In the genomic region with DNA sequence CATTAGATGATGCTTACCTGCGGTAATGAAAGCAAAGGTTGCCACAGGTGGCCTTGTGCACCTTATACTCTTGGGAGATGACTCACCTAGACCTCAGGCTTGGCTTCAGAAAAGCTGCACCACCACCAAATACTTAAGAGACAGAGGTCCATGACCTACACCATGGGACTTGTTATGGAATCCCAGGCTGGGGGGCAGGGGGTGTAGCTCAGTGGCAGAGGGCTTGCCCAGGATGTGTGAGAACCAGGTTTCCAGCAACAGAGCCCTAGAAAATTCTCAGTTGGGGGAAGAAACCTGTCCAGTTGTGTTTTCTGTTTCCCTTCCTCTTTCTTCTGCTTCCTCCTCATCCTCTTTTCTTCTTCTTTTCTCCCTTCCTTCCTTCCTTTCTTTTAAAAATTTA, we compare ENCODE assay signal across 20 mouse cellular contexts. TPM values are rescaled to one million over a fixed set of nuclear protein-coding genes. Genes with fewer than 3 reads are reported as not detected.
A peak's percentile ranks its signal among the peaks of the same experiment; 100 is the strongest.
DNase-seq lines count a peak whose midpoint lies in the region; ATAC-seq and TF ChIP-seq lines count a peak whose summit lies in the region.
"Had no signal": no experiment of that assay in that cellular context is flagged by ENCODE, and none has a peak within 500 bp of the region (broad histone marks: within the 10 kb centered on the region; RNA-seq: fewer than 3 reads in every experiment).

No protein-coding gene starts in this region.

- DNase-seq in neural tube, embryonic 11.5 days (ENCODE audit: low spot score) = peak; percentile 6
- DNase-seq in neural tube, embryonic 10.5 days (ENCODE audit: extremely low spot score, low spot score) = no peak
- DNase-seq in induced T-regulatory cell, adult 2 months (ENCODE audit: low read depth) = peak; percentile 27
- no peak for DNase-seq in frontal cortex, postnatal 14 days (ENCODE audit: low spot score in 2 of 2)
- no peak for DNase-seq in heart, postnatal 25 days (ENCODE audit: low spot score)
- DNase-seq in gastrocnemius, postnatal 14 days = no peak
- DNase-seq: cerebellum, adult 8-10 months; cerebellum, postnatal 36 days; gastrocnemius, postnatal 36 days; heart, postnatal 4 days; kidney, postnatal 14 days; layer of hippocampus, postnatal 36 days had no signal

- H3K4me3 ChIP-seq in neural tube, embryonic 11.5 days (ENCODE audit: low read depth, low read length) = no peak overlapping the region
- no peak overlapping the region for H3K4me3 ChIP-seq in bone marrow, adult 2 months (replicated peaks; ENCODE audit: control insufficient read depth, low read depth, low read length)
- H3K4me3 ChIP-seq in small intestine, adult 2 months (ENCODE audit: low read depth, low read length) = no peak overlapping the region
- H3K4me3 ChIP-seq: heart, embryonic 15.5 days; liver, embryonic 13.5 days; midbrain, embryonic 12.5 days; neural tube, embryonic 13.5 days had no signal

- H3K27ac ChIP-seq in neural tube, embryonic 11.5 days (ENCODE audit: low read depth, low read length) = no peak overlapping the region
- peak overlapping the region; percentile 83 for H3K27ac ChIP-seq in bone marrow, adult 2 months (ENCODE audit: control insufficient read depth, insufficient read depth, low read depth, low read length, poor library complexity)
- peak overlapping the region; percentile 33; the same call in 1 of the 2 replicates for H3K27ac ChIP-seq in small intestine, adult 2 months (ENCODE audit: insufficient read depth, low read depth, low read length)
- H3K27ac ChIP-seq: heart, embryonic 15.5 days; hindbrain, embryonic 14.5 days; liver, embryonic 13.5 days; midbrain, embryonic 12.5 days; neural tube, embryonic 13.5 days had no signal

- no peaks in the 10 kb centered on the region for H3K4me1 ChIP-seq in neural tube, embryonic 11.5 days (ENCODE audit: control insufficient read depth, insufficient read depth, low read length)
- peaks cover 11% of the 10 kb centered on the region for H3K4me1 ChIP-seq in bone marrow, adult 2 months (ENCODE audit: control insufficient read depth, insufficient read depth, low read length)
- peaks cover 15% of the 10 kb centered on the region; the same call in 1 of the 2 replicates for H3K4me1 ChIP-seq in small intestine, adult 2 months (ENCODE audit: control insufficient read depth, insufficient read depth, insufficient read length, low read length)
- H3K4me1 ChIP-seq: heart, embryonic 15.5 days; liver, embryonic 13.5 days; midbrain, embryonic 12.5 days; neural tube, embryonic 13.5 days had no signal

- no peak for TF ChIP-seq POLR2A in bone marrow, adult 2 months (IDR thresholded peaks at IDR 0.05; ENCODE audit: borderline replicate concordance, control insufficient read depth, low read depth, low read length)
- no peak for TF ChIP-seq POLR2A in small intestine, adult 2 months (IDR thresholded peaks at IDR 0.05; ENCODE audit: low read depth, low read length)

- no peak overlapping the region for H3K4me2 ChIP-seq in neural tube, embryonic 11.5 days (ENCODE audit: low read depth)
- H3K4me2 ChIP-seq: heart, embryonic 15.5 days; hindbrain, embryonic 14.5 days; liver, embryonic 13.5 days; midbrain, embryonic 12.5 days; neural tube, embryonic 13.5 days had no signal

- no peaks in the 10 kb centered on the region for H3K27me3 ChIP-seq in neural tube, embryonic 11.5 days (ENCODE audit: control insufficient read depth, insufficient read depth, low read length)
- H3K27me3 ChIP-seq in small intestine, adult 2 months (ENCODE audit: control insufficient read depth, insufficient read depth, low read length) = no peaks in the 10 kb centered on the region
- H3K27me3 ChIP-seq: heart, embryonic 15.5 days; liver, embryonic 13.5 days; midbrain, embryonic 12.5 days; neural tube, embryonic 13.5 days had no signal

- H3K9me3 ChIP-seq in neural tube, embryonic 11.5 days (ENCODE audit: control insufficient read depth, low read length) = no peaks in the 10 kb centered on the region
- H3K9me3 ChIP-seq: heart, embryonic 15.5 days; liver, embryonic 13.5 days; midbrain, embryonic 12.5 days; neural tube, embryonic 13.5 days had no signal

- H3K9ac ChIP-seq in neural tube, embryonic 11.5 days (ENCODE audit: low read length) = no peak overlapping the region
- H3K9ac ChIP-seq: heart, embryonic 15.5 days; hindbrain, embryonic 14.5 days; liver, embryonic 13.5 days; midbrain, embryonic 12.5 days; neural tube, embryonic 13.5 days had no signal

- no peak for TF ChIP-seq CTCF in bone marrow, adult 2 months (IDR thresholded peaks at IDR 0.05; ENCODE audit: control insufficient read depth, insufficient read depth, low read length)
- TF ChIP-seq CTCF in small intestine, adult 2 months (IDR thresholded peaks at IDR 0.05; ENCODE audit: extremely low read depth, insufficient read length, insufficient replicate concordance, low read depth, low read length) = no peak

- 87% methylated on average over 1 of the region's 1 CpGs for WGBS in neural tube, embryonic 11.5 days
- 63% methylated on average over 1 of the region's 1 CpGs for WGBS in bone marrow, adult 2 months
- 59% methylated on average over 1 of the region's 1 CpGs for WGBS in small intestine, adult 2 months

- no peak for ATAC-seq in neural tube, embryonic 11.5 days (ENCODE audit: insufficient read depth, low FRiP score, low TSS enrichment)
- ATAC-seq: forebrain, embryonic 16.5 days had no signal

- intact Hi-C loops in heart, postnatal 25 days (cut with DNase I) = no loop called here
- intact Hi-C loops in gastrocnemius, postnatal 14 days (cut with DNase I; ENCODE audit: low total_unique reads) = no loop called here

- no peaks in the 10 kb centered on the region for H3K36me3 ChIP-seq in neural tube, embryonic 11.5 days (ENCODE audit: control insufficient read depth, insufficient read depth, low read length)
- no peaks in the 10 kb centered on the region for H3K36me3 ChIP-seq in small intestine, adult 2 months (ENCODE audit: control insufficient read depth, insufficient read depth, low read length)
- H3K36me3 ChIP-seq: heart, embryonic 15.5 days; liver, embryonic 13.5 days; midbrain, embryonic 12.5 days; neural tube, embryonic 13.5 days had no signal

RNA-seq across cellular contexts. Expression of a gene that starts 36.3 kb away (rescaled TPM):
- polyA plus RNA-seq in neural tube, embryonic 11.5 days (2014; fragmentation: Nextera tagmentation; extraction: Ambion mirVana) = 127 and 139 TPM in 2 replicates
- polyA plus RNA-seq in bone marrow, adult 2 months (2011; ENCODE audit: insufficient read depth, insufficient read length, low replicate concordance, missing spikeins) = 20.9 and 27.8 TPM in 2 replicates
- polyA plus RNA-seq in small intestine, adult 2 months (2012; rRNA removed) = 8.3 and 14.0 TPM in 2 replicates
- 10 to 100 TPM in 1 of 2 experiments, 1 to 10 TPM in 1; 8.8 to 10.5 TPM for total RNA-seq in heart, postnatal 25 days (2021)
- total RNA-seq in gastrocnemius, postnatal 14 days (2021) = 10 to 100 TPM; 14.8 to 16.2 TPM

Comparison
In these comparisons a context has a peak if more than half of its experiments do, and no peak if none do; other contexts are left out.
1. DNase-seq: peak in neural tube, embryonic 11.5 days (single experiment) and induced T-regulatory cell, adult 2 months (single experiment); none in neural tube, embryonic 10.5 days (single experiment), frontal cortex, postnatal 14 days (0 of 2), heart, postnatal 25 days (single experiment) and gastrocnemius, postnatal 14 days (single experiment).